Mouse (Mus musculus) granulocyte monocyte progenitor cell, adult 5-6 weeks (primary cell): ENCODE data around the gene Plpp3. TPM values are rescaled to one million over a fixed set of nuclear protein-coding genes. Genes with fewer than 3 reads are reported as not detected.

Experiments used
- ATAC-seq: replicated peaks from 2 replicates; pipeline ENCODE4 v1.8.0; 2016; ENCODE audit warnings: mild to moderate bottlenecking, moderate TSS enrichment, inconsistent platforms; ENCODE audit not compliant: poor library complexity, severe bottlenecking
- total RNA-seq, 2 experiments: library from RNA; stranded (forward) in 1 of 2; stranded (reverse) in 1 of 2; fragments of 200-712, 200-1000 nt in 1 of 2; fragments of >200 nt in 1 of 2; fragmentation: Nextera tagmentation in 1 of 2; gene quantifications; 2 replicates each; pipeline ENCODE4 v1.2.3; 2014 to 2017

Gene Plpp3
- total RNA-seq (2014; fragmentation: Nextera tagmentation) (not detected in 2 replicates), total RNA-seq (2017) (not detected in 2 replicates)

GRCm38 (mm10) chr4:105157276-105158168, at the start of gene Plpp3:
Plpp3 (plus strand) TSS chr4:105157347.
- ATAC-seq: peak; percentile 46

GRCm38 (mm10) chr4:105107943-105108640, 49.1 kb upstream of the Plpp3 start:
- ATAC-seq: no peak

GRCm38 (mm10) chr4:105108641-105109198, 48.4 kb upstream of the Plpp3 start:
- no peak for ATAC-seq

- ATAC-seq: peak; percentile 90
Measured at GRCm38 (mm10) chr4:105109199-105109989, 47.8 kb upstream of the Plpp3 start, which contains the start of gene Prkaa2. Prkaa2 (minus strand) TSS chr4:105109890.

- peak; percentile 31; the same call in 1 of the 2 replicates for ATAC-seq
Measured at GRCm38 (mm10) chr4:105109990-105110683, 47.0 kb upstream of the Plpp3 start.

GRCm38 (mm10) chr4:105110684-105111035, 46.5 kb upstream of the Plpp3 start:
- ATAC-seq: no peak

GRCm38 (mm10) chr4:105111770-105112169, 45.4 kb upstream of the Plpp3 start:
- ATAC-seq: no peak

GRCm38 (mm10) chr4:105113042-105113441, 44.1 kb upstream of the Plpp3 start:
- no peak for ATAC-seq

GRCm38 (mm10) chr4:105113468-105113867, 43.7 kb upstream of the Plpp3 start:
- ATAC-seq: no peak

GRCm38 (mm10) chr4:105121081-105121480, 36.1 kb upstream of the Plpp3 start:
- no peak for ATAC-seq

GRCm38 (mm10) chr4:105122429-105122828, 34.7 kb upstream of the Plpp3 start:
- peak; percentile 72 for ATAC-seq

- ATAC-seq: no peak
Measured at GRCm38 (mm10) chr4:105129212-105129611, 27.9 kb upstream of the Plpp3 start.

- ATAC-seq: no peak
Measured at GRCm38 (mm10) chr4:105131756-105132314, 25.3 kb upstream of the Plpp3 start.

GRCm38 (mm10) chr4:105133350-105134050, 23.6 kb upstream of the Plpp3 start:
- ATAC-seq: no peak

- peak; percentile 84 for ATAC-seq
Measured at GRCm38 (mm10) chr4:105149492-105149891, 7.7 kb upstream of the Plpp3 start.

- peak; percentile 54 for ATAC-seq
Measured at GRCm38 (mm10) chr4:105151911-105152690, 5.0 kb upstream of the Plpp3 start.

GRCm38 (mm10) chr4:105153227-105153626, 3.9 kb upstream of the Plpp3 start:
- ATAC-seq: no peak

GRCm38 (mm10) chr4:105156281-105156680, 866 bp upstream of the Plpp3 start:
- ATAC-seq: no peak
